Mouse (Mus musculus): ENCODE data around the gene Ypel2. TPM values are rescaled to one million over a fixed set of nuclear protein-coding genes. Genes with fewer than 3 reads are reported as not detected.

Ypel2 gene
- total RNA-seq, 4 experiments from 2014 or later = 44.2 to 53.3 (median 48.8) TPM

DNA sequence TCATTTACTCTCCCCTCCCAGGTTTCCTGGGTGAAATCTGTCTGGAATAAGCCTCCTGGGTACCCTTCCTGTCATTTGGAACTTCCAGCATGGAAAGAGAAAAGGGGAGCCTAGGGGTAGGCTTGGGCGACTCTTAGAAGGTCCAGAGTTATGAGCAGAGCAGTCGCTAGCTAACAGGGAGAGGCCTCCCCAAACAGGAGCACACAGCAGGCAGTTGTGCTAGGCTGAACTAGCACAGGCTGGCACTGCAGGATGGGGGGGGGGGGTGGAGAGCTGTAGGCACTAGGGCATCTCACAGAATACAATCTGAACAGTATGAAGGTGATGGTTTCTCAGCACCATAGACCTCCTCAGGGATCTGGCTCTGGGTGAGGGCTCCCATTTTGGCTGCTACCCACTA, 31.1 kb downstream of the Ypel2 start:
- DNase-seq (ENCODE audit: low spot score in 2 of 2) = no peak

DNA sequence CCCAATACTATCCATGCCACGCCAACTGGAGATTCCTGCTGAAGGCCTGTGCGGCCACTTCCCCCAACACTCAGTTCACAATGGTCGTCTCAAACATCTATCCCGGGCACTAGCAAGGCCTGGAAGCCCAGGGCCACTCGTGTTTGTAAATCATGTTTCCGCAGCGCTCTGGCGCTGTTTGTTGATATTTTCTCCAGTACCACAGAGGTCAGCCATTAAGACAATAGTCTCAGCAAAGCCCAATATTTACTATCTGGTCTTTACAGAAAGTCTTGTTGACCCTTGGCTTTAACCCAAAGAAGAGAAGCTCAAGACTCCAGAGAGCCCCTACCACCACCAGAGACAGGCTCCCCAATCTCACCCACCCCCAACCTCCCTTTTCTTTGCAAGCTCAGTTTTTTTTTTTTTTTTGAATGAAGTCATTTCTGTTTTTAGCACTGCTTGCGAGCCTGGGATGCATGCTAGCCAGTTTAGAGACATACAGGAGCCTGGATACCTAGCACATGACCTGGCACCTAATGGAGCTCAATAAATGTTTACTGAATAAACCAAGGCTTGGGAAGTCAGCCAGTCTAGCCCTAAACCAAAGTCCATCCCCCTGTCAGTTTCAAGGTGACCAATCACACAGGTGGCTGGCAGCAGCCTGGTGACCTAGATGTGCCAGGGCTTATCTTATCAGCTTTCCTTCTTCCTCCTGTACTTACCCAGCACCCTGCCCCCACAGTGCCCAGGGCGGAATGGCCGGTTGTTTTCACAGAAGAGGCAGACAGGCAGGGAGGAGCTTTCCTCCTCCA, 31.8 kb downstream of the Ypel2 start:
- no peak for DNase-seq (ENCODE audit: low spot score in 2 of 2)

DNA sequence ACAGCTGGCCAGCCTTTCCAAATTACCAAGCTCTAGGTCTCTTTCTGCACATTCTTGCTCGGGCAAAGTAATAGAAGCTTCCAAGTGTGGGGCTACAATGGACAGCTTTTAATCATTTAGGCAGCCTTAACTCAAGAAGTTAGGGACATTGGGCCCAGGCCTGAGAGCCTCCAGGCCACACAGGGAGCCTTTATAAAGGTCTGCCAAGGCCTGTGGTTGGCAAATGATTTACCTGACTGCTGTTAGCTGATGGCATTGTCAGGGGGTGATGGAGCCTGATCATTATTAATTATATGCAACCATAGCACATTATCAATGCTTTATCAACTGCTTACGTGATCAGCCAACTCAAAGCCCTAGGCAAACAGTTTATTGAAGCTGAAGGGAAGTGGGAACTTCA, 33.2 kb downstream of the Ypel2 start:
- no peak for DNase-seq (ENCODE audit: low spot score in 2 of 2)

DNA sequence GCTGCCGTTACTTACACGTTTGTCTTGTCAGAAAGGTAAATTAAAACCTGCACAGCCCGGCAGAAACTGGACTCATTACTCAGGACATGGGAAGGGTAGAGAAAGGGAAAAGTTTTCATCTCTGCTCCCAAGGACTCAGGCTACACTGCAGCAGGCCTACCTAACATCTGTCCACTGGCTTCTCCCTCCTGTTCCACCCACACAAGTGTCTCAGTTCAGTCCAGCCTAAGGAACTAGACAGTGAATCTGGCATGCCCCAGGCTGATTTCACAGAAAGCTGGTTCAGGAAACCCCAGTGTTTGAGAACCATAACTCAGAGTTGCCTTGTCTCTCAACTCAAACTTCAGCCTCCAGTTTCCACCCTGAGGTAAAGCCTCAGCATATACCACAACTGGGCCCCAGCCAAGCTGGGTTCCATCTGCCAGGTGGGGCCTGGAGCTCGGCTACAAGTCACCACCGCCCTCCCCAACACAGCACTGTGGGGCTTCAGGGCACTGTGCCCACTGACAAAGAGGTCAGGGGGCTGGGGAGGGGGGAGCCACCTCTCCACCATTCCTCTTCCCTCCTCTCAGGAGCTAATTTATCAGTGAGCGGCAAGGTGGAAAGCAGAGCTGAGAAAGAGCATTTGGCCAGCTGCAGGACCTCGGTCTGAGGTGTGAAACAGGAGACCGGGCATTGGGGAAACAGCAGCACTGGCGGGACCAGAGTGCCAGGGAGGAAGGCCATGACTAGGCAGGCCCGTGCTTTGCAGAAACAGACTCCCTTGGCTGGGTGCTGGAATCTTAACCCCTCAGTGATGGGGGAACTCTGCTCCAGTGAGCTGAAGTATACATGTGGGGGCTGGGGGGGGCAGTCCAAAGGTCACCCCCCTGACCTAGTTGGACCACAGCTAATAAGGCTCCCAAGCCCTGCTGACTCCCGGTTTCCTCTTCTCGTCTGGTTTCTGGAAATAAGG, 34.5 kb downstream of the Ypel2 start:
- no peak for DNase-seq (ENCODE audit: low spot score in 2 of 2)

DNA sequence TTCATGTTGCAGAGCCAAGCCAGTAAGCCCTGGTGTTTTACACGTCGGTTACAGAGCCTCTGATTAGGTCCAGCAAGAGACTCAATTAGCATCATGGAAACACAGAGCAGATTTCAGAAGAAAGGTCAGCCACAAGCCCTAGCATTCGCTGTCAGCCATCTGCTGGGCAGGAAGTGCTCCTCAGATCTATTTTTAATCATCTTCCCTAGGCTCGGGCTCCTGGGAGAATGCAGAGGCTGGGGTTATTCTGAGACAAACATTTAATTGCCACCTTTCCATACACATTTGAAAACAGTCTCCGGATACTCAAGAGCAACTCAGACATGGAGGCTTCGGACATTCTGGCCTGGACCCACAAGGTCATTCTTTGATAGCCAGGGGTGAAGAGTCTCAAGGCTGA, 35.3 kb downstream of the Ypel2 start:
- DNase-seq (ENCODE audit: low spot score in 2 of 2) = no peak

DNA sequence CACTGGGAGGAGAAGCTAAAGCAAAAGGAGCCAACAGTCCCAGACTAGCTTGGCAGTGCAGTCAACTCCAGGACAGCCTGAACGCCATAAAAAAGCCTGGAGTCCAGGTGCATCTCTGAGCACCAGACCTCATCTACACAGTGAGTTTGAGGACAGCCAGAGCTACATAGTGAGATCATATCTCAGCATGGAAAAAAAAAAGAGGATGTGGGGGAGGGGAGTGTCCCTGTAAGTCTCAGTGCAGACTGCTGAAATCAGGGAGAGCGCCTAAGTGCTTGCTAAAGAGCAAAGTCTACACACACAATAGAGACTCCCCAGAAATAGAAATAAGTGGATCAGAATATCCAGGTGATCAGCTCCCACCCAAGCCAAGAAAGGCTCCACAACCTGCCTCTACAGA, 37.1 kb downstream of the Ypel2 start:
- DNase-seq (ENCODE audit: low spot score in 2 of 2) = no peak

DNA sequence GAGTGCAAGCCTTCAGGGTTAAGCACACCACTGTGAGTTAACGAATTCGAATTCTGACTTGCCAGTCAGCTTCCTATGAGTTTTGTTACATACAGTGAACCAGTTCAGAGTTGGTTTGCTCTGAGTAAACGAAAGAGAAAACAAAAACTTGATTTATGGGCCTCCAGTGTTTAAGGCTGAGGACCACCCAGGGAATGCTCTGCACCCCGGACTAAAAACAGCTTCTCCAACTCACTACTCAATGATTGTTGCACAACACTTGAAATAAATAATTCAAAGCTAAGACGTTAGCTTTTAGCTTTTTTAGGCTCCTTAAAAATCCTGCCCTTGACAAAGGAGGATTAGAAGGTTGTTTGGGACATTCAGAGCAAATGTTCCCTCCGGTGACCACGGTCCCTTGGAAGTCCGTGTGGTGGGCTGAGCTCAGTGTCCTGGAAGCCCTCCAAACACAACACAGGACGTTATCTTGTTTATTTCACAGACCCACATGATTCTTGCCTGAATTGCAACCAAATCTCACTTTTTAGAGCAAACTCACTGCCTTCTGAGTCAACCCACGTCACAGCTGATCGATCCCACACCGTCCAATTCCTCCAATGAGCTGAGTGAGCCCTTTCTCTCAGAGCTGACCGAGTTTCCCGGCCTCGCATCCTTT, 38.8 kb downstream of the Ypel2 start:
- DNase-seq (ENCODE audit: low spot score in 2 of 2) = no peak

DNA sequence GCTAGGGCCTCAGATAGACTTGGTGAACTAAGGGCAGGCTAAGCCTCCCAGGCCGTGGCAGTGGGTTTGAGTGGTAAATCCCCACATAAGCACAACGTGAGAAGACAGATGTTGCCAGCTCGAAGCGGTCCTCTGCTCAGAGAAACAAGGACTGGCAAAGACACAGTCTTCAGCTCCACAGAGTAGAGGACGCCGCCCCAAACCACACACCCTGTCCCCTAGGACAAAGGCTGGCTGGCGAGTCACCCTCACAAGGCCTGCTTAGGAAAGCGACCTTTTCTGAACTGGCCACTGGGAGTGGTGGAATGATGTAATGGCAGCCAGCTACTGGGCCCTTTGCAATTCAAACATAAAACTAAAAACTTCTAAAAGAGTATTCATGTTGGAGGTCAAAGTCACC, 40.4 kb downstream of the Ypel2 start:
- DNase-seq (ENCODE audit: low spot score in 2 of 2) = no peak

DNA sequence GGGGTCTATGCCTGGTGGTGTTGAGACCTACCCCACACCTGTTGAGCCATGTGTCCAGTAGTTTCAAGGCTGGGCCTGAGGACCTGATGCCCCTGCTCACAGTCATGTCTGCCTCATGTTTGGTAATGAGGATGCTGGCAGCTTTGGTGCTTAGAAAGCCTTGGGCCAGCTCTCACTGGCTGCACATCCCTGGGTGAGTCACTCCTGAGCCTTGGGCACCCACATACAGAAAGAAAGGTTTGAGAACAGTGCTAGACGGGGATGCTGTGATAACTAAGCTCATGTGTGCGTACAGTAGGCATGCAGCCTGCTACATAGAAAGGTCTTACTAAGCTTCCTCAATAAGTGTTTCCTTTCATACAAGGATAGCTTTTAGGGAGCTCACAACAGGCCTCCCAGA, 40.8 kb downstream of the Ypel2 start:
- peak in 1 of 2 experiments; percentile 50 for DNase-seq (ENCODE audit: low spot score in 2 of 2)

DNA sequence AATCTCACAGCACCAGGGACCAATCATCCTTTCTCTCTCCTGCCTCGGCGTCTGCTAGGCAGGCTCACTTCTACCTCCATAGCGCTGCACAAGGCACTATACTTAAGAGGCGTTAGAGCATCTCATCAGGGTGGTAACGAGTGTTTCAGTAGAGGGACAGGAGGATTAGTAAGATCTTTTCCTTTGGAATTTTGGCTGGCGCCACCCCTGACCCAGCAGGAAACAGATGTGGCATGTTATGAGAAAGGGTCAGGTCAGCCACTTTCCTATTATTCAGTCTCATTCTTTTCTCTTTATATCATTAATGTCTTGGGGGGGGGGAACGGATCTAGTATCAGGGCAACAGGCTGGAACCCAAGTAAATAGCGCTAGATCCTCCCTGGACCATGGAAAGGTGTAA, 41.8 kb downstream of the Ypel2 start:
- DNase-seq (ENCODE audit: low spot score in 2 of 2) = no peak

DNA sequence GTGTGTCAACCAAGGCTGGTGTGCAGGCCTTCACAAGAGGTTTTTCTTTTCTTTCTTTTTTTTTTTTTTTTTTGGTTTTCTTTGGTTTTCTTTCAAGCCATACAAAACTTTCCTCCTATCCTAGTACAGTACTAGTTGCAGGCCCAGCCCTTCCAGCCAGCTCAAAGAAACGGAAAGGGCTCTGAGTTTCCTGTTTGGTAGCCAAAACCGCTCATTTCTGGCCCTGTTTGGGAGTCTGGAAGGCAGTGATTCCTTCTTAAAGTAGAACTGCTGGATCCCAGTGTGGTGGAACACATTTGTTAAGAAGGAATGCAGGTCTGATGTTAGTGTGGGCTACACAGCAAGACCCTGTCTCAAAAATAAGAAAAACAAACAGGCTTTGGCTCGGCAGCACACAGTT, 43.0 kb downstream of the Ypel2 start:
- no peak for DNase-seq (ENCODE audit: low spot score in 2 of 2)

DNA sequence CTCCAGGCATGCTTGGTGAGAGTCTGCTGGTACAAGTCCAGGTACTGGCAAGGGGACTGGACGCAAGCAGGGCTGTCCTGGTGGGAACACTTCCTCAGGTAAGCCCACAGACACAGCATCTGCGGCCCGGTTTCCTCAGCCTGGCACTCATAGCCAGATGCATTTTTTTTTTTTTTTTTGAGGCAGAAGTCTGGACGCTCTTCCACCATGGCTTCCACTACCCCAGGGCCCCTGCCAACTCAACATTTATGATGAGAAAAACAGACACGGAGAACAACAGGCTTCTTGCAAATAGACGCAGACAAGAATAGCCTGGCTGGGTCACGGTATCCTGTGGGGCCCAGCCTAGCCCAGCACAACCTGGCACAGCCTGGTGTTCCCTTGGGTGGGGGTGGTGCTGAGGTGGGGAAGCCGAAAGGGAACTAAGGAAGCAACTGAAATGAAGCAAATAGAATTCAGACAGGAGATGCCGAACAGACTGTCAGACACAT, 43.5 kb downstream of the Ypel2 start:
- DNase-seq (ENCODE audit: low spot score in 2 of 2) = peak in 1 of 2 experiments; percentile 54

DNA sequence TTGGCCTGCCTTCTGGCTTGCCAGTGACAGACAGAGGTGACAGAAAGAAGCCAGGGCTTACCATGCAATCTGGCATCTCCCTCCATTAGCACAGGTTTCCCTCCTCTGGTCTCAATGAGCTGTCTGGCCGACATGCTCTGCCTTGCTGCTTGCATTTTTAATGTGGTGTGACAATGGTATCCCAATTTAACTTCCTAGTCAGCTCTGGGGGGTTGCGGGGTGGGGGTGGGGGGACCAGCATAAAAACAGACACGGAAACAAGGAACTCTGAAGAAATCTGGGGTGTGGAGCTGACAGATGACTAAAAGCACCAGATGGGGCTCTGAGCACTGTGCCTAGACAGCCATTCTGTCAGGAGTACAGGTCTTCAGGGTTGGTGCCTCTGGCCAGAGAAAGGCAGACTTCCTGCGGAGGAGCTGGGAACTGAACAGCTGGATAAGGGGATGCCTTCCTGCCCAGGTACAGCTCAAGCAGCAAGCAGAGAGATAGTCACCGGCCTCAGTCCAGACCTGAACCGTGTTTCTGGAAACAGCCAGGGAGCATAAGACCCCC, 46.8 kb downstream of the Ypel2 start:
- DNase-seq (ENCODE audit: low spot score in 2 of 2) = no peak

DNA sequence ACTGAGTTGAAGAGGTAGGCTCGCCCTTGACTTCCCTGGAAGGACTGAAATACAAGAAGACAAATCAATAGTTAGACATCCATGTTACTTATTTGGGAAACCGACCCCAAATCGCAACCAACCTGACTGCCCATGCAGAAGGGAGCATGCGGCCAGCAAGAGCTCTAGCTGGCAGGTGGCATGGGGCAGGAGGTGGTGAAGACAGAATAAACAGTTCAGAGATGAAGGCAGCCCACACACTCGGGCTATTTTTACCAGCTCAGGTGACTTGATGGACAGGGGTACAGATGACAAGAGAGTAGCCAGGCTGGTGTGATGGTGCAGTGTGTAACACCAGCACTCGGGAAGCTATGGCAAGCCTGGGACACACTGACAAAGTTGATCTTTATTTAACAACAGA, 47.6 kb downstream of the Ypel2 start:
- no peak for DNase-seq (ENCODE audit: low spot score in 2 of 2)

DNA sequence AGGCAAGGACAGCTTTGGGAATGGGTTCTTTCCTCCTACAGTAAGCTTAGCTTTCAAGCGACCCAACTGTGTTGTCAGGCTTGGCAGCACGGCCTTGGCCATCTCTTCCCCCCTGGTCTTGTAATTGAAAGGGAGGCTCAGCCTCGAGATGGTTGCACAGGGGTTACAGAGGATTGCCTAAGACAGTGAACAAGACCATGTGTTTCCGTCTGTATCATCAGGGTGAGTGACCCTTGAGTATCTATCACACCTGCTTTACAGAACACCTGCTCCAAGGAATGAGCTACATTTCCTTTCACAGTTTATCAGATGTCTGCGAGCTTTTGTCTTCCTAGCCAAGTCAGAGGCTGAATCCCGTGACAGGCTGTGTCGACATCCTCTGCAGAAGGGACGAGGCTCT, 48.4 kb downstream of the Ypel2 start:
- no peak for DNase-seq (ENCODE audit: low spot score in 2 of 2)

DNA sequence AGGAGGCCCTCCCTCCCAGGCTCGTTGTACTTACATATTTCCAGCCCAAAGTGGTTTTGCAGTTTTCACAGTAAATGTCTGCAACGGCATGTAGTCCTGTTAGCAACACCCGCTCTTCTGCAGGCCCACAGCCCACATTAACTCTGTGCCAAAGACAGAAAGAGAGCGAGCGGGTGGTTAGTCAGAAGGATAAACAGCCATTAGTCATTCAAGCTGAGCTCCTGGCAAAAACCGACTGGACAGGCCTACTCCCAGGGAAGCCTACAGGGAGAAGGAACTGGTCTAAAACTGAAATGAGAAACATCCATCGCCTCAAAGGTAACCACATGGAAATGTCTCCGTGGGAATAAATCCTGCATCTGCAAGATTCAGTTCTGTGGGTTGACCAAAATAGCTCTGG, 49.0 kb downstream of the Ypel2 start:
- DNase-seq (ENCODE audit: low spot score in 2 of 2) = peak in 1 of 2 experiments; percentile 87

DNA sequence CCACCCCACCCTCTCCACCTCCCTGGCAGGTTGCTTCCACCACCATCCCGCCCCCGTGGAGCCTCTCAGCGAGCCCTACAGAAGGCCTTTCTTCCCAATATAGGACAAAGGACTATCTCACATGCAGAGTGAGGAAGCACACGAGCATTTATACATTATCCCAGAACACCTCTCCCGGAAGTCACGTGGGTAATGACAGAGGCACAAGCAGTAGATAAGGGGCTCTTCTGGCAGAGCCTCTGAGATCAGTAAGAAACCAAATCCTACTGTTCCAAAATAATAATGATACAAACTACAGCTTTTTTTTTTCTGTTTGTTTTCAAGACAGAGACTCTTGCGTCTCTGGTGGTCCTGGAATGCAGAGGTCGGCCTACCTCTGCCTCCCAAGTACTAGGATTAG, 51.6 kb downstream of the Ypel2 start:
- no peak for DNase-seq (ENCODE audit: low spot score in 2 of 2)

DNA sequence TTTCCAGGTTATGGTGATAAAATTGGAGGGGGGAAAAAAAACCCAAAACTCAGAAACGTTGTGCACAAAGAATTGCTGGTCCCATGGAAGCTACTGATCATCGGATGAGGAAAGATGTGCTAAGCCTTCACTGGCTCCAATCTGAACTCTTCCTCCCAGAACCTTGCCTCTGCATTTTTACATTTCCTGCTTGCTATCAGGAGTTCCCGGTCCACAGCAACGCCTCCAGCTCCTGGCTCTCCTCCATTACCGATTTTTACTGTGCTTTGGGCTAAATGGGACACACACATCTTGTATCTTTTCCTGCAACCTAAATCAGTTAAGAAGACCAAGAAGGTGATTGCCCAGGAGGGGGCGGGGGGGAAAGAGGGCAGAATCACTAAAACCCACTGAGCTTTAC, 54.0 kb downstream of the Ypel2 start:
- no peak for DNase-seq (ENCODE audit: low spot score in 2 of 2)

DNA sequence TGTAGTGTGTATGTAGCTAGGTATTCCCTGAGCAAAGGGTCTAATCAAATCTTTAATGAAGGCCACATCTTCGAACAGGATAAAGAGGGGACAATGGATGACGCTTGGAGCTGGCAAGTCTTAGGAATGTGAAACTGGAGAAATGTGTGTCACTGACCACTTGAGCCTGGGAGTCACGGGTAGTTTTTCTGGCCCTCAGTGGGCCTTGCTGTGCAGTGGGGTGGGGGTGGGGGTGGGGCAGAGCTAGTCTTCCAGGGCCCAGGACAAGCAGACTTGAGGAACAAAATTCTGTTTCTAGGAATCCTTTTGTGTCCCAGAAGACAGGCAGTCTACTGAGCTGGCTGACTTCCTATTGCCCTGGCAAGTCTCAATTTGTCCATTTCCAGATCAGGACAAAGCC, 55.0 kb downstream of the Ypel2 start:
- DNase-seq (ENCODE audit: low spot score in 2 of 2) = no peak

DNA sequence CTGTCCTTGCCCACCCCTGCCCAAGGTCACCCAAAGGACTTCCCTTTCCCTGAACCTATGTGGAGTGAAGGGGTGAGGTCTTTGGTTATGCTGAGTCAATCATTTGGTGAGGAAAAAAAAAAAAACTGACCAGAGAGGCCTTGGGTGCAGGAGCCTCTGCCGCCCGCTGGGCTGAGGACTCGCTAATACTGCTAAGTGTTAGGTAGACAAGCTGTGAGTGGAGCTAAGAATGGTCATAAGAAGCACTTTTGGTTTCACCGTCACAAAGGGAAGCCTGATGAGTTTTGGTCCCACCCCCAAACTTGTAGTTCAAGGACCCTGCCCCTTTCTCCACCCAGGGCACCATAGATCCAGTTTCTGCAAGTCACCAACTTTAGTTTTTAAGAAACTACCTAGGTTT, 55.4 kb downstream of the Ypel2 start:
- DNase-seq (ENCODE audit: low spot score in 2 of 2) = no peak

DNA sequence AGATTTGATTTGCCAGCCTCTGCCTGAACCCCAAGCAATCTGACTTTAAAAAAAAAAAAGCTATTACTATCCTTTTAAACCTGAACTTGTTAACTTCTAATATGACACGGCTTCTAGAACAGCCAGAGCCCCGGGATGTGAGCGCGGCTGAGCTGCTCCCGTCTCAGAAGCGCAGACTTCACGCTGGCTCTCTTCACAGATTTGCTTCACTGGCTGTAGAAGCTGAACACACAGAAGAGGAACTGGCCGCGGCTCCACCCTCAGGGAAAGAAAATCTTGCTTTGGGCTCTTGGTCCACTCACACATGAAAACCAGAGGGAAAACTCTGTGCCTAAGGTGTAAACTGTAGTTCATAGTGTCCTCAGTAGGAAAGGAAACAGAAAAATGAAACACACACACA, 56.6 kb downstream of the Ypel2 start:
- no peak for DNase-seq (ENCODE audit: low spot score in 2 of 2)

DNA sequence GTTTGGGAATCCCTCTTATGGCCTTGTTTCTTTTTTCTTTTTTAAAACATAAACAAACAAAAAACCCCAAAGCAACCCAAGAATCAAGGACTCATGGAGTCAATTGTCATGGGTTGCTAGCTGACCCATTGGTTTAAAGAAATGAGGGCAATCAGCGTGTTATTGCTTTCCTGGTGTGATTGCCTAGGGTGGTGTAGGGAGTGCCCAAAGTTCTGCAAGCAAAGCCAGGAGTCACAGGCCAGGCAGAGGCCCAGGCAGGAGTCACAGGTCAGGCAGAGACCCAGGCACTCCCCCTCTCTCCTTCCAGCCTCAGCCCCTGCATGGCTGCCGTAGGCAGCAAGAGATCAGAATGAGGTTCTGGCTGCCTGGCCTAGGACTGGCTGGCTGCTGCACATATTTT, 58.6 kb downstream of the Ypel2 start:
- DNase-seq (ENCODE audit: low spot score in 2 of 2) = no peak
